Mouse (Mus musculus): ENCODE results near the gene Pxylp1.

The Pxylp1 gene

GRCm38 (mm10) chr9:96857838-96858237 lies 34.6 kb downstream of the Pxylp1 start:
- DNase-seq: no peak

DNA sequence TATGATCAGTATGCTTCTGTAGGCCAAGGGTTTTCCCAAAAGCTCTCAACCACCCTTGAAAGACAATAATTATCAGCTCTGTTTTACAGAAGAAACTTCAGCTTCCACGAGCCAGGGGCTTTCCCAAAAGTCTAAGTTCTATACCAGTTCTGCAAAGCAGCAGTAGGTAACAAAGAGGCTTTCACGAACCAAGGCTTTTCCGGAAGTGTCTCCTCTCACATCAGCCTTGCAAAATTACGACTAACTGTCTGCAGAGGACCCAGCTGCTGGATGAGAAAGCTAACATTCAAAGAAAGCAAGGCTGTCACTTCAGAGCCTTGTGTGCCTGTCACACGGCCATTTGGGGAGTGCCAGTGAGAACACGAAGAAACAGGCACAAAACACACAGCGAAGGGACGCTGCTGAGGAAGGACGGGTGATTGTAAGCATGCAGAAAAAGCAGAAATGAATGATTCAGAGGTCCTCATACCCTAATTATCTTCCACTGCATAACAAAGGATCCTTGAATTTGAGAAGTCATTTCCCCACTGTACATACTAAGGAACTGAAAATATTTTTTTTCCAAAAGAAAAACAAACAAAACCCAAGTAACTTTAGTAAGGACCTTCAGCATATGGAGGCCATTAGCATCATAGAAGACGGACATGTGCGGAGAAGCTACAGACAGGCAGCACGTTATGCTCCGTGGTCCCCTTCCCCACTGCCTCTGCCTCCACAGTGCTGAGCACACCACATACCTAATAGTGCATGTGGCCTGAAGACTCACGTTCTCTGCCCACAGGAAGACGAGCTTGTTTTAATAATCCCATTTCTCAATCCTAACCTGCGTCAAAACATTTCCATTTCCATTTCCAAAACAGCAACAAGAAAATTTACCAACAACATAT lies 38.9 kb downstream of the Pxylp1 start:
- no peak for DNase-seq

DNA sequence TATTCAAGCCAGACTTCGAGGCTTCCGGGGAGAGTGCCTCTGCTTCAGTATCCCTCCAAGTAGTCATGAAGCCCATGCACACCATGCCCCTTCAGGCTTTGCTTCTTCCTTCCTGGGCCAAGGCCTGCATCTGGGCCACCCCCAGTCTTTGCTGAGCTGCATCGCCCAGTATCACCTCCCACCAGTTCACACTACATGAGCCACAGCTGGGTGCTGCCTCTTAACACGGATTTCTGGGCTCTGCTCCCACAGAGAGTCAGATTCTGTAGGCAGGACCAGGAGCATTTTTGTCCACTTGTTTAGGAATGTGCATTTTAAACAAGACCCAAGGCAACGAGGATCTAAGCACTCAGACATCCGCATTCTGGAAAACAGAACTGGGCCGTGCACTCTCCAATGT lies 40.8 kb downstream of the Pxylp1 start:
- no peak for DNase-seq

- DNase-seq: no peak
Observed at GRCm38 (mm10) chr9:96851036-96851435, 41.4 kb downstream of the Pxylp1 start.

- no peak for DNase-seq
Observed at GRCm38 (mm10) chr9:96849012-96849411, 43.5 kb downstream of the Pxylp1 start.

DNA sequence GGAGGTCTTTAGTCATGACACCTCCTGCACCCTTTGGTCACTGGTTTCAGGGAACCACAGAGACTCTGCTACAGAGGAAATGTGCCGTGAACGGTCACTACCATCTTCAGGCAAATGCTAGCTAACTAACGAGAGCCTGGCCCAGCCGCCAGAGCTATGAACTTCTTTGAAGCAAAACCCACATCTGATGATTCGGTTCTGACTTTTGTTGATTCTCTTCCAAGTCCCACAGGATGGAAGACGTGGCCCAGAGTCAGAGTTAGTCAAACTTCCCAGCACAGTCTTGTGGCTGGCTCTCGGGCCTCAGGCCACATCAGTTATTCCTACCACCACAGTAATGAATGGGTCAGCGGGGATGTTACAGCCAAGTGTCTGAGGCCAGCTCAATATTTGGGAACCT lies 46.1 kb downstream of the Pxylp1 start:
- no peak for DNase-seq

GRCm38 (mm10) chr9:96844798-96845209 lies 47.7 kb downstream of the Pxylp1 start:
- DNase-seq: peak; percentile 98

- no peak for DNase-seq
Observed at GRCm38 (mm10) chr9:96839376-96839775, 53.1 kb downstream of the Pxylp1 start.

DNA sequence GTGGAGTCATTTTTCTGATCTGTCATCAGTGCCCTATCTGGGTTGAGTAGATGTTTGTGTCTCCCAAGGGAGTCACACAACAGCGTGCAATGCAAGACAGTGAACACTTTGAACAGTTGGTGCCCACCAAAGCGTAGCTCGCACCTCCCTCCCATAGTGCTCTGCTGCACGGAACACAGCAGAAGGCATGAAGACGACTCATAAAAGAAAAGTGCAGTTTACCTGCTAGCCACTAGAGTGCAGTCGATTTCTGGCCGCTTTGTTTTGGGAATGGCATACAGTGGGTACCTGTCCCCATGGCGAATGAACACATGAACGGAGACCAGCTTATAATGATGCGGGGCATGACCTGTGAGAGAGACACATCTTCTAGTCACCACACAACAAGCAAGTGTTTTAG lies 53.6 kb downstream of the Pxylp1 start:
- DNase-seq: no peak

GRCm38 (mm10) chr9:96837781-96838420 lies 54.6 kb downstream of the Pxylp1 start:
- no peak for DNase-seq

- no peak for DNase-seq
Observed at GRCm38 (mm10) chr9:96836984-96837383, 55.5 kb downstream of the Pxylp1 start.

GRCm38 (mm10) chr9:96835374-96835921 lies 57.0 kb downstream of the Pxylp1 start:
- no peak for DNase-seq

- peak; percentile 86 for DNase-seq
Observed at GRCm38 (mm10) chr9:96833606-96834005, 58.9 kb downstream of the Pxylp1 start.

DNA sequence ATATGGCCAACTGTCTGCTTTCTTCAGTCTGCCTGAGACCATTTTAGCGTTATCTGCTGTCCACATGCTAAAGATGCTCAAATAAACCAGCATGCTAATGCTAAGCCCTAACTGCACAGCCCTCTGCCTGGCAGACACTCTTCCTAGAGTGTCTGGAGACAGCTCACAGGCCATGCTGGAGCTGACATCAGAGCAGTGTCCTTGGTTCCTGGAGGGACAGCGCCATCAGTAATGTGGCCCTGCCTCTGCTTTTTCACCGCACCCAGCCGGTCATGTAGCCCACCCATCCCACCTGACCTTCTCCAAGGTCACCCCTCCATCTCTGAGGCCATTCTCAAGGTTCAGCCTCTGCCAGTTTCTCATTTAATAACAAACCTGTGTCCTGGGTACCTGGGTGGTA lies 60.0 kb downstream of the Pxylp1 start:
- no peak for DNase-seq

DNA sequence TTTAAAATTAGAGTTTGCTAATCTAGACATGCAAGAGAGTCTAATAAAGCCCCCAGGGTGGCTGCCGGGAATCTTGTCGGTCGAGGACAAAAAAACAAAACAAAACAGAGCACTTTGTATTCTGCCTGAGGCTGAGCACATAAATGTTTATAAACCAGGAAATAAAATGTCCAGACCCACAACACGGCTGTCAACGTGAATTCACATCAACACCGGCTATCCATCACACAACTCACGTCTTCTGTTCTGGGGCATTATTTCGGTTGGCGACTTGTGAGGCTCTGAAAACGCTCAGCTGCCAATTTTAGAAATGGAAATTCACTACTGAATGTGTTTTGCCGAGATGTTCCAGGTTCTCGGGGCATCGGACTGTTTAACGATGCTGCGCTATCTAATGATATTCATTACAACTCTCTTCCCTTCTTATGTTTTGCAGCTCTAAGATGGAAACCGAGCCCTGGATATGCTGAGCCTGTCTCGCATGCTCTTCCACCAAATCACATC lies 61.6 kb downstream of the Pxylp1 start:
- DNase-seq: no peak

DNA sequence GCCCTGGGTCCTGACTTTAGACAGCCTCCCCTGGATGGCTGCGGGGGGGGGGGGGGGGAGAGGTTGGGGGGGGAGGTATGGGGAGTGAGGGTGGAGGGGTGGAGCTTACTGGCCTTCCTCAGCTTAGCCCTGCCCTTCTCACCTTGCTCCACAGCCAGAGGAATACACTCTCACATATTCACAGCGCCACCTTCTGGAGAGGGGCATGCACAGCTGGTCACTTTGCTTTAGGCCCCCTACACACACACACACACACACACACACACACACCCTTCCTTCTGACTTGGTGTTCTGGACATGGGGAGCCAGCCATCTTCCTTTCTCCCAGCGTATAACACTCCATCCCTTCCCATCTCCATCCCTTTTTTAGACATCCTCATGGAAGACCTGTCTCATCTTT lies 62.8 kb downstream of the Pxylp1 start:
- no peak for DNase-seq

DNA sequence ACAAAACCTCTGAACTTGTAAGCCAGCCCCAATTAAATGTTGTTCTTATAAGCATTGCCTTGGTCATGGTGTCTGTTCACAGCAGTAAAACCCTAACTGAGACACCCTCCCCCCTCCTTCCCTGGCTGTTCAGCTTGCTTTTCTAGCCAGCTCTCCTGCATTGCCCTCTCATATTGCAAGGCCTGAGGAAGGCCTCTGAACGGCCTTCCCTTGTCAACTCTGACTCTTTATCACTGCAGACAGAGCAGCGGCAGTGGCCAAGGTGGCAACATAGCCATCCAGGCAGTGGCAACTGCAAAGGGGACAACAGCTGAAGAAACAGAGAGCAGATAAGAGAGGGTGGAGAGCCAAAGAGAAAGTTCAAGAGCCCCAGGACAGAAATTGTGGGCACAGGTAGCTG lies 64.4 kb downstream of the Pxylp1 start:
- DNase-seq: peak; percentile 89

GRCm38 (mm10) chr9:96827002-96827785 lies 65.3 kb downstream of the Pxylp1 start:
- peak; percentile 87 for DNase-seq

- DNase-seq: peak; percentile 87
Observed at GRCm38 (mm10) chr9:96824857-96825256, 67.6 kb downstream of the Pxylp1 start.

- peak; percentile 91 for DNase-seq
Observed at GRCm38 (mm10) chr9:96824026-96824425, 68.4 kb downstream of the Pxylp1 start.

- DNase-seq: no peak
Observed at GRCm38 (mm10) chr9:96823541-96823940, 68.9 kb downstream of the Pxylp1 start.

DNA sequence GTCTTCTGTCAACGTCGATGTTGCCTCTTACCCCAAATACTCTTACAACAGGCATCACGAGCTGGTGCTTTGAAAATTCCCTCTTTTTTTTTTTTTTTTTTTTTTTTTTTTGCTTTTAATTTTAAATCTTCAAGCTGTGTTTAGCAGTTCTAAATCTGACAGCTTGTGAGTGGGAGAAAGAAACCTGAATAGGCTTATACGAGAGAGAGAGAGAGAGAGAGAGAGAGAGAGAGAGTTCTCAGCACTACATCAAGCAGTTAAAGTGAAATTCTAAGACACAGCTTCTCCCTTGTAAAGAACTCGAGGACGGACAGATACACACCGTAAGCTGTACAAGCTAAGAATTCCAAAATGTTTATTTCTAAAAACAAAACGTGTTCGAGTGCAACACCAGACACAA lies 69.5 kb downstream of the Pxylp1 start:
- DNase-seq: no peak

Measured in heart, adult 11 months (tissue).